In genomic region chr2:173586118-173586968, GRCm38 (mm10) we compare ENCODE assay signal across 8 mouse cellular contexts. TPM values are rescaled to one million over a fixed set of nuclear protein-coding genes. Genes with fewer than 3 reads are reported as not detected.
DNase-seq lines count a peak whose midpoint lies in the region; TF ChIP-seq lines count a peak whose summit lies in the region.

No protein-coding gene starts in this region.

- intact Hi-C loops in heart, postnatal 10 days (cut with DNase I) = loop anchor here (5.0 to 10.0 kb wide), 6 partner anchors 71 to 1088 kb away; partner anchors contain the start of genes Gnas, Npepl1, Rab22a and Stx16

- no peak overlapping the region for H3K9ac ChIP-seq in CH12.LX (ENCODE audit: insufficient read depth, low read depth)

- peak in 1 of 2 experiments; percentile 45; a peak in 2 of 4 replicates for TF ChIP-seq CTCF in CH12.LX (conservative IDR thresholded peaks at IDR 0.05 in 1 of 2, IDR thresholded peaks at IDR 0.05 in 1 of 2; ENCODE audit: low read depth in 2 of 2, low read length in 2 of 2)

- TF ChIP-seq RAD21 in CH12.LX (IDR thresholded peaks at IDR 0.05; ENCODE audit: low read depth, low read length) = peak; percentile 23

- H3K4me3 ChIP-seq in CH12.LX (replicated peaks in 1 of 3; ENCODE audit: low read depth in 2 of 3, low read length in 2 of 3, poor library complexity in 1 of 3) = no peak overlapping the region
- H3K4me3 ChIP-seq in brown adipose tissue, adult 24 weeks (ENCODE audit: insufficient read depth, low read depth, low read length) = peak overlapping the region; percentile 53
- peak overlapping the region; percentile 54 for H3K4me3 ChIP-seq in forebrain, embryonic 10.5 days

- H3K36me3 ChIP-seq in CH12.LX (replicated peaks in 1 of 2; ENCODE audit: control insufficient read depth in 1 of 2, insufficient read depth in 1 of 2, low read length in 1 of 2) = peaks cover 0 to 22% of the 10 kb centered on the region in 2 experiments
- peaks cover 11% of the 10 kb centered on the region; the same call in 1 of the 2 replicates for H3K36me3 ChIP-seq in forebrain, embryonic 10.5 days (replicated peaks)

- peaks cover 3% of the 10 kb centered on the region for H3K9me3 ChIP-seq in CH12.LX (replicated peaks; ENCODE audit: low read length)
- no peaks in the 10 kb centered on the region for H3K9me3 ChIP-seq in forebrain, embryonic 10.5 days

- peak; percentile 12 for DNase-seq in CH12.LX (ENCODE audit: extremely low read depth)
- peak; percentile 85 for DNase-seq in forebrain, embryonic 10.5 days (ENCODE audit: extremely low spot score, low spot score)
- DNase-seq in heart, postnatal 10 days = peak; percentile 67 to 77
- DNase-seq in kidney, postnatal 36 days = peak; percentile 48 to 83
- DNase-seq in lung, postnatal 10 days = peak; percentile 71
- DNase-seq in ovary, postnatal 10 days (ENCODE audit: low spot score) = peak; percentile 49
- DNase-seq in thymus, postnatal 25 days = peak; percentile 86

- no peak overlapping the region for H3K27ac ChIP-seq in CH12.LX (ENCODE audit: insufficient read depth, low read depth)
- no peak overlapping the region for H3K27ac ChIP-seq in brown adipose tissue, adult 24 weeks (replicated peaks; ENCODE audit: low read depth, low read length)
- H3K27ac ChIP-seq in forebrain, embryonic 10.5 days = no peak overlapping the region

- no peak overlapping the region for H3K4me2 ChIP-seq in CH12.LX (ENCODE audit: insufficient read depth, low read depth, poor library complexity, severe bottlenecking)

- no peak for TF ChIP-seq POLR2A in CH12.LX (IDR thresholded peaks at IDR 0.05; ENCODE audit: low read depth, low read length)

- peaks cover 0 to 3% of the 10 kb centered on the region in 2 experiments; a peak in 1 of 4 replicates for H3K4me1 ChIP-seq in CH12.LX (ENCODE audit: control insufficient read depth in 1 of 2, insufficient read depth in 2 of 2)
- H3K4me1 ChIP-seq in brown adipose tissue, adult 24 weeks (ENCODE audit: control insufficient read depth, insufficient read depth, insufficient read length, low read length) = no peaks in the 10 kb centered on the region
- peaks cover 31% of the 10 kb centered on the region for H3K4me1 ChIP-seq in forebrain, embryonic 10.5 days

- in situ Hi-C loops in CH12.LX (cut with MboI; ENCODE audit: low pct_ligation_motif_present, low pct_unique_long_range_greater_than_20kb, low sequenced_read_pairs) = no loop called here

- no peaks in the 10 kb centered on the region for H3K27me3 ChIP-seq in CH12.LX (replicated peaks)
- H3K27me3 ChIP-seq in forebrain, embryonic 10.5 days (ENCODE audit: poor library complexity, severe bottlenecking) = peaks cover 47% of the 10 kb centered on the region

- WGBS in forebrain, embryonic 10.5 days = 1% methylated on average over 68 of the region's 68 CpGs

- dilution Hi-C loops in CH12.LX (cut with MboI; ENCODE audit: extremely low pct_ligation_motif_present, extremely low pct_unique_long_range_greater_than_20kb, low sequenced_read_pairs) = no loop called here

- H3K79me2 ChIP-seq in CH12.LX (replicated peaks; ENCODE audit: control insufficient read depth, extremely low read depth, insufficient read depth, poor library complexity, severe bottlenecking) = no peaks in the 10 kb centered on the region

- TF ChIP-seq EP300 in CH12.LX (IDR thresholded peaks at IDR 0.05; ENCODE audit: low read length) = no peak

TF ChIP-seq in CH12.LX, 34 proteins besides CTCF, POLR2A, EP300 and RAD21:
- TF ChIP-seq ZC3H11A (IDR thresholded peaks at IDR 0.05; ENCODE audit: low read depth, low read length) = no peak
- TF ChIP-seq SMC3 (IDR thresholded peaks at IDR 0.05; ENCODE audit: low read depth, low read length) = peak; percentile 30; the same call in 1 of the 2 replicates

RNA-seq across cellular contexts. Expression of gene Ankrd60, which starts 8.2 kb away (rescaled TPM):
- total RNA-seq in CH12.LX (2012; rRNA removed) = not detected in 2 replicates
- total RNA-seq in CH12.LX (2014; rRNA removed) = not detected in 2 replicates
- polyA plus RNA-seq in CH12.LX (2012; ENCODE audit: insufficient read length, low read depth) = not detected in 2 replicates
- polyA plus RNA-seq in brown adipose tissue, adult 24 weeks (2012; ENCODE audit: insufficient read depth, insufficient read length, missing spikeins) = not detected in 2 replicates
- not detected in 2 replicates for polyA plus RNA-seq in forebrain, embryonic 10.5 days (2016; fragmentation: Nextera tagmentation; extraction: Ambion mirVana)
- not detected for total RNA-seq in heart, postnatal 10 days (2021)

Comparison
In these comparisons a context has a peak if more than half of its experiments do, and no peak if none do; other contexts are left out.
1. DNase-seq: peak in every context shown above with its lines; median percentile 86 in thymus, postnatal 25 days; 85 in forebrain, embryonic 10.5 days; 72 in heart, postnatal 10 days; 71 in lung, postnatal 10 days; 66 in kidney, postnatal 36 days; 49 in ovary, postnatal 10 days; 12 in CH12.LX.
2. H3K4me3 ChIP-seq: peak in brown adipose tissue, adult 24 weeks (single experiment) and forebrain, embryonic 10.5 days (single experiment); none in CH12.LX (0 of 3).